Mouse (Mus musculus) megakaryocyte, embryonic 14.5 days (primary cell): Measurements from ENCODE around the gene Fadd.

ENCODE experiments used
- FLI1 ChIP-seq: IDR thresholded peaks from 2 replicates; pipeline ENCODE4 v1.6.1; 2012; ENCODE audit warnings: low read length, inconsistent platforms, mixed read lengths
- GATA1 ChIP-seq: IDR thresholded peaks from 3 replicates; pipeline ENCODE4 v1.6.1; 2012; ENCODE audit warnings: mixed read lengths, low read length, inconsistent platforms, borderline replicate concordance

DNA sequence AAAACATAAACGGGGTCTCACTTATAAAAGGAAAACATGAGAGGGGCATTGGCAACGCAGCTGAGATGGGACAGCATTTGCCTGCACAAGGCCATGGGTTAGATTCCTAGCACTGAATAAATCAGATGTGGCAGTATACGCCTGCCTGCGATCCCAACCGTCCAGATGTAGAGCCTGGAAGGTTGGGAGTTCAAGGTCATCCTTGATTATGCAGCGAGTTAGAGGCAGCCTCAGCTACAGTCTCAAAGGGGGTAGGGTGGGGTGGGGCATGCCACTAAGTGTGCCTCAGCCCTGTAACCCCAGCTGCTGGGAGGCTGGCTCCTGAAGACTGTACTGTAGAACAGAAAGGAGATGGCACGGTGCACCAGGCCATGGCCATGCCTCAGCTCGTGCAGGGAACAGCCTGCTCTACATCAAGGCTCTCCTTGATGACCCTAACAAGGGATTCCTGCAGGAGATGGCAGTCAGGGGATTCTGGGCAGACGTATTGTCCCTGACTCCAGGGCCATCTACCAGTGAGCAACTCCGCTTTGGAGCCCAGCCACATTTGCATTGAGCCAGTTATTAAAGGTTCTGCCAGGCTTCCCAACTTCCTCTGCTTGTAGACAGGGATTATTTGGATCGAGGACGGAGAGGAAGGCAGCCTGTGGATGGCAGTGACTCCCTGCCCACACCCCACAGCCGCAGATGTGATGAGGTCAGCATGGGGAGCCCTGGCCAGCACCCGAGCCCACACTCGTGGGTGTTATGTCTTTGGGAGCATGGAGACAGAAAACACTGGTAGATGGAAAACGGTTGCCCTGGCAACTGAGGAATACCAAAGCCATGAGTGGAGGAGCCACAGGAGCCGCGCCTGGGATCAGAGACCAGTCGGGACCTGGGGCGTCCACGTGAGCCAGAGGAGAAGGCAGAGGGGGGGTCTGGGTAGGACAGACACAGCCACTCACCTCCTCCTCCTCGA is 38.7 kb upstream of the Fadd start:
- no peak for TF ChIP-seq GATA1
- no peak for TF ChIP-seq FLI1
